Mouse (Mus musculus) heart, adult 8-10 months (tissue): ENCODE results near the gene Zbtb8os. TPM values are rescaled to one million over a fixed set of nuclear protein-coding genes. Genes with fewer than 3 reads are reported as not detected.
A peak's percentile ranks its signal among the peaks of the same experiment; 100 is the strongest.
"Not testable (repeated sequence)": the region's sequence is repeated elsewhere in the genome, so short reads cannot be mapped to it uniquely, and the experiment has no call there.

Experiments used
- DNase-seq: peaks from one replicate; pipeline ENCODE4 v3.0.0; 2022; ENCODE audit warnings: low spot score
- total RNA-seq, 4 experiments: library from RNA; stranded (reverse); gene quantifications; 2 replicates each; pipeline ENCODE4 v1.2.4; 2022

Zbtb8os gene
- total RNA-seq, 4 experiments from 2014 or later: 20.6 to 30.7 (median 27.4) TPM

DNA sequence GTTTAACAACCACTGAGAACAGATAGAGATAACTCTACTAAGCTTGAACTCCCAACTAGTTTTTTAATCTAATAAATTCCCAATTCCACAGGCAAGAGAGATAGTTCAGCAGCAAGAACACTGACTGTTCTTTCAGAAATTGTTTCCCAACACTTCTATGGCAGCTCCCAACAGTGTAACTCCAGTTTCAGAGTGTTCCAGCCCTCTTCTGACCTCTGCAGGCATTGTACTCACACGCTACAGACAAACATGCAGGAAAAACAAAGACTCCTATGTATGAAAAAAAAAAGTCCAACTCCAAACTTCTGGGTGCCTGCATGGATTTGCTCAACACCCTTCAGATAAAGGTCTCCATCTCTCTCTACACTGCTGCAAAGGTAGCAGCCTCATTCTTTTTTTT is 2.6 kb upstream of the Zbtb8os start:
- no peak for DNase-seq

DNA sequence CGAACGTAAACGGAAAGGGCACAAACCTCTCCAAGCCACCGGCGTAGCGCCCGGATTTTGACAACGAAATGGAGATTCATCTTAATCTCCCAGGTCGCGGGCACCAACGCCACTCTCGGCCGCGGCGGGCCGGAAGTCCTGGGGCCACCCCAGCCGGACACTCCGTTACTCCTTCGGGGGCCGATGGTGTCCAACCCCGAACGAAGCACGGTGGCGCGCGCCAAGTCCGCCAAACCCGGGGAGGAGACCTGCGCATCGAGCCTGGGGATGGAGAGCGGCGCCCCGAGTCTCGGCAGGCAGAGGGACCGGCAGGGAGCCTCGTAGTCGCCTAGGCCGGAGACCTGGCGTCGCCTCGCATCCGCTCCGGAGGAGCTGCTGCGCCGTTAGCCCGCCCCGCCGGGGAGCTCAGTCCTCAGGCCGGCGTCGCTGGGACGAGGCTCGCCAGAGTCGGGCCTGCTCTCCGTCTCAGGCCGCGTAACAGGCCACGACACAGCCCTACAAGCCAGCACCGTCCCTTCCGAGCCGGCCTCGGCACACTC is 749 bp upstream of the Zbtb8os start:
- DNase-seq: no peak

DNA sequence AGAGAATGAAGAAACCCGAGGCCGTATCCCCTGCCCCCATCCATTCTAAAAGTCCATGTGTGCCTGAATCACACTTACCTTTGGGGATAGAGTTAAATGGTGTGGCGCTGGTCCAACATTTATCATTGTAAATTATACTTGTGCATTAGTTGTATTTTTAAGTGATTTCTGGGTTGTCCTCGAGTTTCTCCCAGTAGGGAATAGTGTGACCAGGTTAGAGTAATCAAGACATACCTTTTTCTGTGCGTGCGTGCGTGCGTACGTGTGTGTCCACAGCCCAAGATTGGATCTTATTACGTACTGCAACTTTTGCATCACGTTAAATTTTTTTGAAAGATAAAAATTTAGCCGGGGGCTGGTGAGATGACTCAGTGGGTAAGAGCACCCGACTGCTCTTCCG is 796 bp downstream of the Zbtb8os start:
- DNase-seq: no peak

DNA sequence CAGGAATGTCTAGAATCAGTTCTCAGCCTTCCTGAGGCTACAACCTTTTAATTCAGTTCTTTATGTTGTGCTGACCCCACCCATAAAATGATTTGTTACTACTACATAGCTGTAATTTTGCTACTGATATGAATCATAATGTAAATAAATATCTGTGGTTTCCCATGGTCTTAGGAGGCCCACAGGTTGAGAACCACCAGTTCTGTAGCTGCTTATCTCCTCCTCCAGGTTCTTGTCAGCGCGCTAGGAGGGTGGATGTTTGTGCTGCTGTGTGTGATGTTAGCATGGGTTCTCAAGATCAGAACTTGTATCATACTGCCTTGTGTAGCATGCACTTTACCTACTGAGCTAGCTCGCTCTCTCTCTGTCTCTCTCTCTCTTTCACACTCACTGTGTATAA is 4.2 kb downstream of the Zbtb8os start:
- no peak for DNase-seq

DNA sequence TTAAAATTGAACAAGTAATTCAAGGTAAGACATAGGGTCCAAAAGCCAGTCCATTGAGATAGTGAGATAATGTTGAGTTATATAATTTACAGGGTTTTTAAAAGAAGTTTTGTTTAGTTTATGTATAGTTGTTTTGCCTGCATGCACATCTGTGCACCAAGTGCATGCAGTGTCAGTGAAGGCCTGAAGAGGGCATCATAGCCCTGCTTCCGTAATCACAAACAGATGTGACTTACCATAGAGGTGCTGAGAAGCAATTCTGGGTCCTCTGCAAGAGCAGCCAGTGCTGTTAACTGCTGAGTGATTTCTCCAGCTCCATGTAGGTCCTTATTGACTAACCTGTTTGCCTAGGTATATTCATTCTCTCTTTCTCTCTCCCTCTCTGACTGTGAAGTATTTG is 6.4 kb downstream of the Zbtb8os start:
- no peak for DNase-seq

DNA sequence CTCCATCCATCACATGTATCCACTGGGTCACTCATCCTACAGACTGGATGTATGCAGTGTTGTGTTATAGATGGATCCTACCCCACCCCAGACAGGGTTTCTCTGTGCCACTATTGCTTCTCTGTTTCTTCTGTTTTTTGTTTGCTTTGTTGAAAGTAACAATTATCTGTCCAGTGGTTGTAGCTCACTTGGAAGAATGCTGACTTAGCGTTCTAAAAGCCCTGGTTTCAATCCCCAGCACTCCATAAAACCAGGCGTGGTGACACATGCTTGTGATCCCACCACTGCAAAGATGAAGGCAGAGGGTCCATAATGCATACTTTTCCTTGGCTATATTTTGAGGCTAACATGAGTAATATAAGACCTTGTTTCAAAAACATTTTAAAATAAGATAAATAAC is 7.2 kb downstream of the Zbtb8os start:
- DNase-seq: no peak

DNA sequence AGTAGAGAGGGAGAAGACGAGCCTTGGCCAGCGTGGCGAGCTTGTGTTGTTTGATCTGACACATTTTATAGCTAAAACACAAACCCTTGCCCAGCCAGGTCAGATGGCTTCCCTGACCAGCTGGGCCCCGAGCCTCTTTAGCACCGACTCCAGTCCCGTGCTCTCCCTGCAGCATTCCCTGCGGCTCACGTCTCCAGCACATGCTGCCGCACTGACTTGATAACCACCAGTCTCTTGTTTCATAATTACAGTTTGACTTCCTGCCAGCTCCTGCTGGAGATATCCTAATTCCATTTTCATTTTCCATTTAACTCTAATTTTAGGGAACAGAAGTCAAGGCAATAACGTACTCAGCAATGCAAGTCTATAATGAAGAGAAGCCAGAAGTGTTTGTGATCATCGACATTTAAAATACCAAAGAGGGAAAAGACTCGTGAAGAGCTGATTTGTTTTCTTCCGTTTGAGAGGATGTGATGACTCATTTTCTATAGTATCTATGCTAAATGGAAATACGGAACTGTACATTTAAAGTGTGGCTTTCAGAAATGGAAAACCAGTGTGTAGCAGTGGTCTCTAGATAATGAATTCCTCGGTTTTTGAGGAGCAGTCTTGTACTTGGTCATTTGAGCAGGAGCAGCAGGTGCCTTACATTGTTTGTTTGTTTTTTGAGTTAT is 11.1 kb downstream of the Zbtb8os start:
- peak; percentile 26 for DNase-seq

DNA sequence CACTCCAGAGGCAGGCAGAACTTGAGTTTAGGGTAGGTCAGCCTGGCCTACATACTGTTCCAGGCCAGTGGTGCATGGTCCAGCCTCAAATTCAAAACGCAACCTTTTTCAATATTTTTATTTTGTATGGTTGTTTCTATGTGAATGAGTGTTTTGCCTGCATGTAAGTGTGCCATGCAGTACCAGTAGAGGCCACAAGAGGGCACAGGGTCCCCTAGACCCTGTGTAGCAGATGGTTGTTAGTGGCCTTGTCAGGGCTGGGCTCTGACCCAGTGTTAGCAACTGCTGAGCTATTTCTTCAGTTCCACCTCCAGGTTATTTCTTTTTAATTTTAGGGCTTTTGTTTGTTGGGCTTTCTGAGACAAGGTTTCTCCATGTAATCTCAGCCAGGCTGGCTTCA is 15.1 kb downstream of the Zbtb8os start:
- peak; percentile 71 for DNase-seq

DNA sequence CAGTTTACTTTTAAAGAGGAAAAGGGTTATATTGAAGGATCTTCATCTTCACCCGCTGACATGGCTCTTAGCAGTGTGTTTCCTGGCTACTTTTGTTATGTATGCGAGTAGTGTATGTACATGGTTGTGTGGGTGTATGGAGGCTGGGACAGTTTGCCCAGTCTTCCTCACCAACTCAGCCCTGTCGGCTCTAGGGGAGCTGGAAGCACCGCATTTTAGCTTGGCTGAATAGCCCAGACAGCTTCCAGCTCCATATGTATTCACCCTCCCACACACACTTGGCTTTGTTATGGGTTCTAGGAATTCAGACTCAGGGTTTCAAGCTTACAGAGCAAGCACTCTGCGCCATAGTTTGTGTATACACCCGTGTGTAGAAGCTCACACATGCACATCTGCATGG is 15.6 kb downstream of the Zbtb8os start:
- DNase-seq: no peak

DNA sequence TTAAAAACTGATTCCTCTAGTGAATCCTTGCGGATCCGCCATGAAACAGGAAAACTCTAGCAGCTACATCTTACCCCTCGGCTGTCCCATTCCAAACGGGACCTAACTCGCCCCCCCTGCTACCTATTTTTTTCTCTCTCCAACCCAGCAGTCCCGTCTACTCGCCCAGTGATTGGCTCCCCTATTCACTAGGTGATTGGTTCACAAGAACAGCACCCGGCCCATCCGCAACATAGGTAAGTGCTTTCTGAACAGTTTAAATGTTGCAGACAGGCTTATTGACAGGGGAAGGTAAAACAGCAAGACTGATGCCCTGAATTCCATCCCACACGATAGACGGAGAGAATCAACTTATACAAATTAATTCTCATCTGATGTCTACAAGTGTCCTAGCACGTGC is 17.7 kb downstream of the Zbtb8os start:
- no peak for DNase-seq

DNA sequence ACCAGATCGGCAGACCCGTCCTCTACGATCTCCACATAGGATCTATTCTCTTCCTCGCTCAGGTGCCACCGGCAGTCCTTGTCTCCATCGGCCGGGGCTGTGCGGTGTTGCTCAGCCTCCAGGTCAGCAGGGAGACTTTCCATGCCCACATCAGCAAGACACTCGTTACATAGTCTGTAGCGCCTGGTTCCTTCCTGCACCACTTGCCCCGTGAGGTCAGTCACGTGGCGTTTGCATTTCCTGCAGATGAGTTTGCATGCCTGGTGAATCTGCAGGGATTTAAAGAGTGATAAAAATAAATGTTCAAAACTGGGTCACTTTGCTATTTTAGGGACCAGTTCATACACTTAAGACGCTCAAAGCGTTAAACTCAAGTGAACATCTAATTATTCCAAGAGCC is 18.7 kb downstream of the Zbtb8os start:
- peak; percentile 25 for DNase-seq

DNA sequence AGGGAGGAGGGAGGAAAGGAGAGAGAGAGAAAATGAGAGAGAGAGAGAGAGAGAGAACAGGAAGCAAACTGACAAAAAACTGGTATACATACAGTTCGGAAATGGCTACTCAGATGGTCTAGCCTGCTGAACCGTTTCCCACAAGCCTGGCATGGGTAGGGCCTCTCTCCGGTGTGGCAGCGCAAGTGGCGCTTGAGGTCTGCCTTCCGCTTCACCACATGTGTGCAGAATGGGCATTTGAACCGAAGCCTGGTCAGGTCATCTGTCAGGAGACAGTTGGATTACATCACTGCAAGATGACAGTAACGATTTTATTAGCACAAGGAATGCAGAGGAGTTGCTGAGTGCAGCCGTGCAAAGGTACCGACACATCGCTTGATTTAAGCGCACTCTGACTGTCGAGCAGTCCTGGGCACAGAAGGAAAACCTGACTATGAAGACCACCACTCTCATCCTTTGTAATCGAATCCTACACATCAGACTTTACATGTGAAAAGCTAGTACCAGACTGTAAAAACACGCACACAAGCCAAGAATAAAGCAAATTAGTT is 22.2 kb downstream of the Zbtb8os start:
- DNase-seq: no peak

DNA sequence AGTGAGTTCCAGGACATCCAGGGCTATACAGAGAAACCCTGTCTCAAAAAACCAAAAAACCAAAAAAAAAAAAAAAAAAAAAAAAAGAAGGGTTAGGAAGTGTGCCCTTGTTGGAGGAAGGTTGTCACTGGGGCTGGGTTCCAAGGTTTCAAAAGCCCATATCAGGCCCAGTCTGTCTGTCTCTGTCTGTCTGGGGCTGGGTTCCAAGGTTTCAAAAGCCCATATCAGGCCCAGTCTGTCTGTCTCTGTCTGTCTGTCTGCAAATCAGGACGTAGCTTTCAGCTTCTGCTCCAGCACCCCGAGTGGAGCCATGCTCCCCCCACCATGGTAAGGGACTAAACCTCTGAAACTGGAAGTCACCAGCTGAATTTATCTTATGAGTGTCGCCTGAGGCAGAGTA is 26.7 kb downstream of the Zbtb8os start:
- not testable (repeated sequence) for DNase-seq

DNA sequence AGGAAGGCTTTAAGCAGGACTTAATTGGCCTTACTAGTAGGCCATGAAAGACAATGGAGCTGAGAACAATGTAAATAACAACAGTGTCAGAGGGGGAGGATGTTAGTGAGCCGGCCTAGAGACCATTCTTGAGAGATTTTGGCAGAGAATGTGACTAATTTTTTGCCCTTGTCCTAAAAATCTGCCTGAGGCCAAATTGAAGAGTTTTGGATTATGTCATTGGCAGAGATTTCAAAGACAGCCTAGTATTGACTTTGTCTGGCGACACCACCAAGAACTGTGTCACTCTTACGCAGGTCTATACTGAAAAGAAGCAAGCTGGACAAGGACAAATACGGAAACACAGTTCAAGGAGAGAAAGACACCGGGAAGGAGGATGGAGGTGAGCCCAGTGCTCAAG is 27.3 kb downstream of the Zbtb8os start:
- no peak for DNase-seq

DNA sequence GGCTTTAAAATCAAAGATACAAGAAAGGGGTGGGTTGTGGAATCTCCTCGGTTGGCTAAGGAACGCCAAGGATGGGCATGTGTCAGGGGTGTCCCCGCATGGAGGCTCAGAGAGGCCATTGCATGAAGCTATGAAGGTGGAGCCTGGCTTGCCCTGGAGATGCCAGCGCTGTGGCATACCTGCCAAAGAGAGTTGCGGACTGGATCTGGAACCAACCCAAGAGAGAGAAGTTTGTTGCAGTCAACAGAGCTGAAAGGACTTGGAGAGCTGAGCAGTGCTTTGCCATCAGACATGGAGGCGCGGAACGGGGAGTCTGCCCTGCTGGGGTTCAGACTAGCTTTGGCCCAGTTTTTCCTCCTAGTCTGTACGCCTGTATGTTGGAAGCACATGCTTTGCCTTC is 28.0 kb downstream of the Zbtb8os start:
- DNase-seq: no peak

DNA sequence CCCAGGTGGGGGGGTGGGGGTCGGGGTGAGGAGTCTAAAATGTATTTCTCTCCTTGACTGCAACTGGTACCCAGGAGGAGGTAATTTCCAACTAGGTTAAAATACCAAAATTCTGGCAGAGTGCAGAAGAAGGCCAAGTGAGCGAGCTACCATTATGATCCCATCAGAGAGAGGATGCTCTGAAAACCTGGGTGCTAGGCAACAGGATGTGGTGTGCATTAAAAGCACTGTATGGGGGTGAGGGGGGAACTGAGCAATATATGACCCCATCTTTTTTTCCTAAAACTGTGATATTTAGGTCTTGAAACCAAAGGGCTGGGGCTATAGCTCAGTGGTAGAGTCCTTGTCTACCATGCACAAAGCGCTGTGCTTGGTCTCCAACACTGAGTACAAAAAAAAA is 28.9 kb downstream of the Zbtb8os start:
- no peak for DNase-seq

DNA sequence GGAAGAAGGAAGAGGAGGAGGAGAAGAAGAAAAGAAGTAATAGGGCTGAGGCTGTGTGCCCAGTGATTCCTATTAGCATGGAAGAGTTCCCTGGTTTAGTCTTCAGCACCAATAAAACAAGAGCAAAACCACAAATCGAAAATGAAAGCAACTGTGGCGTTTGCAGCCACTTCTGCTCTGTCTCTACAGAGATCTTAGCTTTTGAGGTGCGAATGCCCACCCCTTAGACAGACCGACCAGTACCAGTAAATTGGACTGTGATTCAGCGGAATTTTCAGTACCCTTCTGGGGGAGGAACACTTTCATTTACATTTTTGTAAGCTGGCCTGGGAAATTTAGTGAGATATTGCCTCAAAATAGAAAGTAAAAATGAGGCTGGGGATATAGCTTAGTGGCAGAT is 29.7 kb downstream of the Zbtb8os start:
- DNase-seq: no peak

DNA sequence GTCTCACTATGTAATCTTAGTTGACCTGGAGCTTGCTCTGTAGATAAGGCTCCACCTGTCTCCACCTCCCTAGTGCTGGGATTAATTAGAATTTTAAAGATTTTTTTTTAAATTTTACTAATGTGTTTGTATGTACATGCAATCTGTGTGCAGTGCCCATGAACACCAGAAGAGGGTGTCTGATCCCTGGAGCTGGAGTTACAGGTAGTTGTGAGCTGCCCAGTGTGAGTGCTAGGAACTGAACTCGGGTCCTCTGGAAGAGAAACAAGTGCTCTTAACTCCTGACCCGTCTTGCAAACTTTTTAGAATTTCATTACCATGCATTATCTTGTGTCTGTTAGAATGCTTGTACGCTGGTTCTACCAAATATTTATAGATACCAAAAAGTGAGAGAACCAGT is 35.9 kb downstream of the Zbtb8os start:
- DNase-seq: no peak

DNA sequence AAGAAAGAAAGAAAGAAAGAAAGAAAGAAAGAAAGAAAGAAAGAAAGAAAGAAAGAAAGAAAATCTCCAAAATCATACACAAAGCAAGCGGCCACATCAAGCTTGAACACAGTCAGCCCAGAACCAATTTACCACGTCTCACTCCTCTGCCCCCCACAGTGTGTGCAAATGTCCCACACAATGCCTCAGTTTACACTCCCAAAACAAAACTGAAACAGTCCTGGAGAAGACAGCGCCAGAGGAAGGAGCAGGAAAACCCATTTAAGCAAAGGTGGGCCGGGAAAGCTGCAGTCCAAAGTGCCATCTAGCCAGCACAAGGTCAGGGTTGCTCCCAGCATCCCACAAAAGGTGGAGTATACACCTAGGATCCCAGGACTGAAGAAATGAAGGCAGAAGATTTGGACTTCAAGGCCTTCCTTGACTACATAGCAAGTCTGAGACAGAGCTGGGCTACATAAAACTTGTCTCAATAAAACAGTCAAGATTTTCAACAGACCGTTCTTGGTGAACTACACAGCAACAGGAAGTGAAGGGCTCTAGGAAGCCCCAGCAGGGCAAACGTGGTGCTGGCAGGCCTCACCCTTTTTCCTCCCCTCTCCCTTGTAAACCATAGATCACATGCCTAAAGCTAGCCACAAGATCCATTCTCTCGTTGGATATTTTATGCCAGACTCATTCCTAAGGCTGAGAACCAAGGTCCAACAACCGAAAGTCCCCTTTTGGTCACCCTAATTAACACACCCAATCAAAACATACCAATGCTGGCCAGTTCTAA is 37.9 kb downstream of the Zbtb8os start:
- DNase-seq: no peak

DNA sequence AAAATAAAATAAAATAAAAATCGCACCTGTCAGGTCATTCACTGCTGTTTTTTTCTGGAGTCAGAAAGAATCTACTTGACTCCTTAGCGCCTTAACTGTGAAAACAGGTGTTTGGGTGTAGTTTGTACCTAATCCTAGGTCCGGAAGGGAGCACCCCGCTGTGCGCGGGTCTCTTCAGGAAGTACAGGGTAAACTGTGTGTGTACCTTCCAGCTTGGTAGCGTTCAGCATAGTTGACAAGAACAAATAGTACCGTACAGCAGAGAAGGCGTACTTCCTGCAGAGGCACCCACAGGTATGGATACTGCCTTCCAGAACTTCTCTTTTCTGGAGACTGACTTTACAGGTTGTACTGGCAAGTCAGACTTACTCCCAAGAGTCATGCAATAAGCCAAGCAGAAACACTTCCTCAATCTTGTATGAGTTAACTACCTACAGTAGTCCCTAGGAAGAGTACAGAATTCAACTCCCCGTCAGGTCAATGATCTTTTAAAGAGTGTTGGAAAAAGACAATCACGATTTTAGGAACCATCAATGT is 38.8 kb downstream of the Zbtb8os start:
- DNase-seq: no peak

DNA sequence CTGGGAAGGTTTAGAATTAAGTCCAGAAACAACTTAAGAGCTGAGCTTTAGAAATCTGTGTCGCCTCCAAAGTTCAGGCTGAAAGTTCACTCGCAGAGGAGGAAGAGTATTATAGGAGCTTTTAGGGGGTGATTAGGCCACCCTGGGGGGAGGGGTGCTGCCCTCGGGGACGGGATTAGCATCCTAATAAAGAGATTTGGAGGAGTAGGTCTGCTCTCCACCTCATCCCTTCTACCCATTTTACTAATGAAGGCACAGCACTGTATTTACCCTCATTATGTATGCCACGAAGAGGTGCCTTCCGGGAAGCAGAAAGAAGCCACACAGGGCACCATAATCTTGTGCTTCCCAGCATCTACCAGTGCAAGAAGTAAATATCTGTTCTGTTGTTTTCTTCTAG is 39.5 kb downstream of the Zbtb8os start:
- no peak for DNase-seq

DNA sequence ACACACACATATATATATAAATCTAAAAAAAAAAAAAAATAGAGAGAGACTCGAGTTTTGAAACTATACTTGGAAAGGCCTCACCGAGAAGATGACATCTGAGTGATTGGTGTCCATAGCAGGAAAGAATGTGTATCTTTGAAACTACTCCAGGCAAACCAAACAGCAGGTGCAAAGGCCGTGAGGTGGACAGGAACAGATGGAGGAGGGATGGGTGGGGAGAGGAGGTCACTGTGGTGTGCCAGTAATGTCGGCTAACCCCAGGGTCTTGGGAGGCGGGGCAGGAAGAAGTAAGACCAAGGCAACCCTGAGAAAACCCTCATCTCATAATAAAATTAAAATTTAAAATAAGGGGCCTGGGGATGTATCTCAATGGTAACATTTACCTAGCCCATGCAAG is 40.3 kb downstream of the Zbtb8os start:
- no peak for DNase-seq
